ENCODE assay signal across 14 mouse cellular contexts in genomic region chr8:12711623-12712022, GRCm38 (mm10). TPM values are rescaled to one million over a fixed set of nuclear protein-coding genes. Genes with fewer than 3 reads are reported as not detected.
DNase-seq lines count a peak whose midpoint lies in the region; ATAC-seq and TF ChIP-seq lines count a peak whose summit lies in the region.
"Had no signal": no experiment of that assay in that cellular context is flagged by ENCODE, and none has a peak within 500 bp of the region (broad histone marks: within the 10 kb centered on the region; RNA-seq: fewer than 3 reads in every experiment).

No protein-coding gene starts in this region.

- no peak overlapping the region for H3K27ac ChIP-seq in lung, postnatal 0 days (ENCODE audit: low read length)
- no peak overlapping the region for H3K27ac ChIP-seq in hindbrain, embryonic 16.5 days (ENCODE audit: low read depth, low read length)
- H3K27ac ChIP-seq: embryonic facial prominence, embryonic 12.5 days; forebrain, embryonic 10.5 days; hindbrain, embryonic 12.5 days had no signal

- H3K4me1 ChIP-seq in lung, postnatal 0 days (ENCODE audit: insufficient read depth, low read depth, low read length) = no peaks in the 10 kb centered on the region
- H3K4me1 ChIP-seq in hindbrain, embryonic 16.5 days (ENCODE audit: control insufficient read depth, insufficient read depth, low read depth, low read length) = no peaks in the 10 kb centered on the region
- H3K4me1 ChIP-seq: embryonic facial prominence, embryonic 12.5 days; heart, embryonic 12.5 days had no signal

- no peaks in the 10 kb centered on the region for H3K9me3 ChIP-seq in lung, postnatal 0 days (ENCODE audit: low read length)
- H3K9me3 ChIP-seq in hindbrain, embryonic 16.5 days (ENCODE audit: control insufficient read depth, low read length) = no peaks in the 10 kb centered on the region
- H3K9me3 ChIP-seq: embryonic facial prominence, embryonic 12.5 days; forebrain, embryonic 10.5 days; hindbrain, embryonic 12.5 days had no signal

- H3K4me3 ChIP-seq in lung, postnatal 0 days (ENCODE audit: low read depth, low read length) = no peak overlapping the region
- H3K4me3 ChIP-seq in hindbrain, embryonic 16.5 days (ENCODE audit: low read length) = no peak overlapping the region
- H3K4me3 ChIP-seq: embryonic facial prominence, embryonic 12.5 days; forebrain, embryonic 10.5 days; heart, embryonic 12.5 days; hindbrain, embryonic 12.5 days had no signal

- ATAC-seq in lung, postnatal 0 days = peak; percentile 56
- ATAC-seq in hindbrain, embryonic 16.5 days = no peak

- TF ChIP-seq EP300 in lung, postnatal 0 days (IDR thresholded peaks at IDR 0.05) = peak; percentile 18; the same call in 1 of the 2 replicates

- DNase-seq in kidney, adult 11 months = peak; percentile 23
- no peak for DNase-seq in kidney, postnatal 14 days
- peak; percentile 36 for DNase-seq in 416B (ENCODE audit: low read depth)
- peak; percentile 64 to 70 for DNase-seq in adrenal gland, postnatal 36 days
- peak; percentile 56 for DNase-seq in lung, postnatal 0 days (ENCODE audit: low spot score)
- no peak for DNase-seq in testis, postnatal 10 days (ENCODE audit: low spot score)
- DNase-seq in thymus, postnatal 36 days = no peak
- DNase-seq: cerebellum, postnatal 25 days; kidney, postnatal 4 days had no signal

- no peak overlapping the region for H3K4me2 ChIP-seq in lung, postnatal 0 days (replicated peaks; ENCODE audit: low read depth, low read length)
- H3K4me2 ChIP-seq in hindbrain, embryonic 16.5 days (ENCODE audit: low read length) = no peak overlapping the region
- H3K4me2 ChIP-seq: embryonic facial prominence, embryonic 12.5 days; heart, embryonic 12.5 days; hindbrain, embryonic 12.5 days had no signal

- no peaks in the 10 kb centered on the region for H3K27me3 ChIP-seq in lung, postnatal 0 days (replicated peaks; ENCODE audit: insufficient read depth, low read length)
- no peaks in the 10 kb centered on the region for H3K27me3 ChIP-seq in hindbrain, embryonic 16.5 days (replicated peaks; ENCODE audit: control insufficient read depth, insufficient read depth, low read length)
- H3K27me3 ChIP-seq: embryonic facial prominence, embryonic 12.5 days; hindbrain, embryonic 12.5 days had no signal

- no peak for TF ChIP-seq CTCF in lung, postnatal 0 days (IDR thresholded peaks at IDR 0.05)

- H3K36me3 ChIP-seq in lung, postnatal 0 days (ENCODE audit: insufficient read depth, low read length) = no peaks in the 10 kb centered on the region
- no peaks in the 10 kb centered on the region for H3K36me3 ChIP-seq in hindbrain, embryonic 16.5 days (ENCODE audit: control insufficient read depth, insufficient read depth, low read length)
- H3K36me3 ChIP-seq: embryonic facial prominence, embryonic 12.5 days; forebrain, embryonic 10.5 days; heart, embryonic 12.5 days; hindbrain, embryonic 12.5 days had no signal

- no peak overlapping the region for H3K9ac ChIP-seq in lung, postnatal 0 days (replicated peaks; ENCODE audit: low read depth)
- no peak overlapping the region for H3K9ac ChIP-seq in hindbrain, embryonic 16.5 days (ENCODE audit: low read depth, low read length)
- H3K9ac ChIP-seq: embryonic facial prominence, embryonic 12.5 days; heart, embryonic 12.5 days; hindbrain, embryonic 12.5 days had no signal

- 48% methylated on average over 7 of the region's 7 CpGs for WGBS in lung, postnatal 0 days
- 79% methylated on average over 7 of the region's 7 CpGs for WGBS in hindbrain, embryonic 16.5 days

RNA-seq across cellular contexts. Expression of gene Tubgcp3, which starts 39.6 kb away (rescaled TPM):
- total RNA-seq in adrenal gland, postnatal 36 days (2021) = 10 to 100 TPM; 29.6 to 29.8 TPM
- 20.9 and 21.7 TPM in 2 replicates for polyA plus RNA-seq in lung, postnatal 0 days (2015; fragmentation: Nextera tagmentation; extraction: Ambion mirVana)
- polyA plus RNA-seq in hindbrain, embryonic 16.5 days (2015; fragmentation: Nextera tagmentation; extraction: Ambion mirVana) = 37.2 and 41.7 TPM in 2 replicates

RNA-seq across cellular contexts. Expression of gene Atp11a, which starts 45.2 kb away (rescaled TPM):
- 100 to 1,000 TPM; 121 to 149 TPM for total RNA-seq in adrenal gland, postnatal 36 days (2021)
- 45.4 and 50.6 TPM in 2 replicates for polyA plus RNA-seq in lung, postnatal 0 days (2015; fragmentation: Nextera tagmentation; extraction: Ambion mirVana)
- polyA plus RNA-seq in hindbrain, embryonic 16.5 days (2015; fragmentation: Nextera tagmentation; extraction: Ambion mirVana) = 8.9 and 9.5 TPM in 2 replicates

Comparison
In these comparisons a context has a peak if more than half of its experiments do, and no peak if none do; other contexts are left out.
1. DNase-seq: peak in kidney, adult 11 months (single experiment), 416B (single experiment), adrenal gland, postnatal 36 days (2 of 2) and lung, postnatal 0 days (single experiment); none in kidney, postnatal 14 days (single experiment), testis, postnatal 10 days (single experiment) and thymus, postnatal 36 days (0 of 2).